Mouse (Mus musculus): Measurements from ENCODE around the gene Pdk2. TPM values are rescaled to one million over a fixed set of nuclear protein-coding genes. Genes with fewer than 3 reads are reported as not detected.

Gene Pdk2
- 1.7 TPM for polyA plus RNA-seq (2014; fragmentation: Illumina TruSeq; extraction: RNeasy Lipid Tissue Mini Kit (QIAGEN cat#74804); ENCODE audit: low replicate concordance)

DNA sequence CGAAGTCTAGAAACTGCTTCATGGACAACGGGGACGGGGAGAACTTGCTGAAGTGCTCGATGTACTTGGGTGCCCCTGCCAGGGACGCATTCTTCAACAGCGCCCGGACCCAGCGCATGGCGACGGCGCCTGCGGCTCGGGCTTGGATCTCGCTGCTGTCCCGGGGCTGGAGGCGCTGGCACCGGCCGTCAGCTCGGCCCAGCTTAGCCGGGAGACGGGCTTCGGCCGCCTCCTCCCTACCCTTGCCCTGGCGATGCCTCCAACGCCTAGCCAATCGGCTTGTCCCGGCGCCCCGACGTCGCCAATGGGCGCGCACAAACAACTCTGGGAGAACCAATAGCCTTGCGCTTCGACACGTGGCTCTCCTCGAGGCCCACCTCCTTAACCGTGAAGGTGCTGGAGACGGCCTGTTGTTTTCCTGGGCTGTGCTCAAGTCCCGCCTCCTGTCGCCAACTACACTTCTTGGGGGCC lies at the start of gene Pdk2:
Gene Pdk2 (minus strand): TSS at position 216 of the 471 bp plus-strand sequence.

DNA sequence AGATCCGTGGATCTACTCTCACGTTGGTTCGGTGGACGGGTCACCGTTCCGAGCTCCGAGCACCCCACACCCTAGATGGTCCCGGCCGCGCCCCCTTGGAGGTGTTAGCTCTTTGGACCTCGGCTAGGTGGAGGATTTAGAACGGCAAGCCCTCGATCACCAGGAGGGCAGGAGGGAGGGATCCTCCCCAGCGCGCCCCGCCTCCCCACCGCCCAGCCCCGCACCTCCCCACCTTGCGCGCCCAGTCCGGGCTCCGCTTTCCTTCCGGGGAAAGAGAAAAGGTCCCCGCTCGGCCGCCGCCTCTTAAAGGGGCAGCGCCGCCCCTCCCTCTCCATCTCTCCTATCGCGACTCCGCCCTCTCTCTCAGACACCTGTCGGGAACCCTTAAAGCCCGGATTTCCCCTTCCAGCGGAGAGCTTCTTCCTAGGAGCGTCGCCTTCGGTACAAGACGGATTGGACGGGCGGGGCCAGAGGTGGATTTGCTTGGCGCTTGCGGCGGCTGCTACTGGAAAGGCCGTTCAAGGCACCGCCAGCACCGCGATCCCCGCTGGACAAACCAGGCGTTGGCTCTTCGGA lies 35.5 kb upstream of the Pdk2 start, which contains the start of gene Itga3:
Gene Itga3 (minus strand): TSS at position 266 of the 576 bp plus-strand sequence.

DNA sequence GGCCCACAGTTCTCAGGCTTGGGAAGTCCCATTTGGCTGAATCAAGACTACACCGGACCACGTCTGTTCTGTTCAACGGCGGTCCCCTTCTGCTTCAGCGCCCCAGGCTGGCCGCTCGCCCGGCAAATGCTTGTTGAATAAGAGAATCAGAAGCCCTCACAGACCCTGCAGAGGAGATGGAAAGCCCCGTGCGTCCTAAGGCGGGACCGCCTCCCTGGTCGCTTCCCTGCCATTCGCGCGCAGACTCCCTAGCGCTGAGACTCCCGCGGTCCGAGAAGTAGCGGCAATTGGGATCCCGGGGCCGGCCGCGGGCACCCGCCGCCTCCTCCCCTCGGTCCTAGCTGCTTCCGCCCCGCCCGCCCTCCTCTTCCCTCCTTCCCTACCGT lies 31.5 kb downstream of the Pdk2 start, which contains the start of gene Samd14:
Gene Samd14 (plus strand): TSS at position 251 of the 386 bp plus-strand sequence.

DNA sequence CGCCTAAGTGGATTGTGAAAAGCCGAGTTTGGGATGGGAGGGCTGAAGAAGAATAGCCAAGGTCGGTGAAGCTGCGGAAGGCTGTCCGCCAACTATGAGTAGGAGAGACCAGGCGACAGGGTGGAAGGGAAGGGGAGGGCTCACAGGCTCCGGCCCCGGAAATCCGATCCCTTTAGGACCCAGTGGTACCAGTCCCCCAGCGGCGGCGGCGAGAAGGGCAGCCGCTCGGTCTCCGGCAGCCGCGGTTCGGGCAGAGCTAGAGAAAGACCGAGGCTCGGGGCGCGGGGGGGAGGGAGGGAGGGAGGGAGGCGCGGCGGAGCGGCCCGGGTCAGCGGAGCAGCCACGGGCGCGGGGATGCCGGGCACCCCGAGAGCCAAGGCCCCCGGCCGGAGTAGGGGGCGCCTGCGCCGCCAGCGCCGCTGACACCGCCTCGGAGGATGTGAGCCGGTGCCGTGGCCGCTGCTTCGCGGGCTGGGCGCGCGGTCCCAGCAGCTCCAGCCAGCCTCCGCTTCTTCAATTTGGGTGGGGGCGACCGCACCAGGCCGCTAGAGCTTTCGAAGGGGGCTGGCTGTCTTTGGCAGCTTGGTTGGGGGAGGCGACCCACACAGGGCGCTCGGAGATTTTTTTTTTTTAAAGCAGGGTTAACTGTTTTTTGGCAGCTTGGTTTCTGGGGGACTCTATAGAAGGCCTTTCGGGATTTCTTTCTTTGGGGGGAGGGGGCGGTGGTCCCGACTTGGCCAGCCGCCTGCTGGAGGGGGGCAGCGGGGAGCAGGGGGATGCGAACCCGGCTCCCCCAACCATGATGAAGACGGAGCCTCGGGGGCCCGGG lies 50.2 kb downstream of the Pdk2 start, which contains the start of gene Ppp1r9b:
Gene Ppp1r9b (plus strand): TSS at position 287 of the 829 bp plus-strand sequence.

Other genes starting within 250 kb of the Pdk2 start
- 9.8 TPM for gene Col1a1, start 105.1 kb downstream of the Pdk2 start, polyA plus RNA-seq (2014; fragmentation: Illumina TruSeq; extraction: RNeasy Lipid Tissue Mini Kit (QIAGEN cat#74804); ENCODE audit: low replicate concordance)
- gene Hils1, start 73.8 kb downstream of the Pdk2 start, polyA plus RNA-seq (2014; fragmentation: Illumina TruSeq; extraction: RNeasy Lipid Tissue Mini Kit (QIAGEN cat#74804); ENCODE audit: low replicate concordance), result not detected
- gene Sgca, start 65.0 kb downstream of the Pdk2 start, polyA plus RNA-seq (2014; fragmentation: Illumina TruSeq; extraction: RNeasy Lipid Tissue Mini Kit (QIAGEN cat#74804); ENCODE audit: low replicate concordance), result not detected
- gene Ppp1r9b, start 50.3 kb downstream of the Pdk2 start, polyA plus RNA-seq (2014; fragmentation: Illumina TruSeq; extraction: RNeasy Lipid Tissue Mini Kit (QIAGEN cat#74804); ENCODE audit: low replicate concordance), result 6.8 TPM
- gene Samd14, start 31.5 kb downstream of the Pdk2 start, polyA plus RNA-seq (2014; fragmentation: Illumina TruSeq; extraction: RNeasy Lipid Tissue Mini Kit (QIAGEN cat#74804); ENCODE audit: low replicate concordance), result not detected
- gene Itga3, start 35.4 kb upstream of the Pdk2 start, polyA plus RNA-seq (2014; fragmentation: Illumina TruSeq; extraction: RNeasy Lipid Tissue Mini Kit (QIAGEN cat#74804); ENCODE audit: low replicate concordance), result 0.52 TPM
- gene Dlx3, start 78.8 kb upstream of the Pdk2 start, polyA plus RNA-seq (2014; fragmentation: Illumina TruSeq; extraction: RNeasy Lipid Tissue Mini Kit (QIAGEN cat#74804); ENCODE audit: low replicate concordance), result not detected
- gene Dlx4, start 104.9 kb upstream of the Pdk2 start, polyA plus RNA-seq (2014; fragmentation: Illumina TruSeq; extraction: RNeasy Lipid Tissue Mini Kit (QIAGEN cat#74804); ENCODE audit: low replicate concordance), result not detected
- gene Tac4, start 220.2 kb upstream of the Pdk2 start, polyA plus RNA-seq (2014; fragmentation: Illumina TruSeq; extraction: RNeasy Lipid Tissue Mini Kit (QIAGEN cat#74804); ENCODE audit: low replicate concordance), result not detected

All from small intestine, adult 10 weeks (tissue).